Mouse (Mus musculus) forebrain, embryonic 16.5 days (tissue): ENCODE results near the gene Wipf3. TPM values are rescaled to one million over a fixed set of nuclear protein-coding genes. Genes with fewer than 3 reads are reported as not detected.
A peak's percentile ranks its signal among the peaks of the same experiment; 100 is the strongest.

Experiments
- ATAC-seq: fragments of 200-750 bp; cut with Nextera tagmentation; 2 replicates; pipeline ENCODE4 v1.8.0; 2017; ENCODE audit warnings: mild to moderate bottlenecking, moderate library complexity
- H3K27ac ChIP-seq: fragments of 300-500 bp; sonication (generic); 2 replicates; pipeline ENCODE4 v1.5.1; 2014; ENCODE audit warnings: low read length, control low read depth
- H3K27me3 ChIP-seq: fragments of 300-500 bp; sonication (generic); replicated peaks from 2 replicates; pipeline ENCODE4 v1.6.1; 2014; ENCODE audit warnings: low read length; ENCODE audit not compliant: control insufficient read depth, insufficient read depth
- H3K36me3 ChIP-seq: fragments of 300-500 bp; sonication (generic); 2 replicates; pipeline ENCODE4 v1.6.1; 2014; ENCODE audit not compliant: control insufficient read depth, insufficient read depth
- H3K4me1 ChIP-seq: fragments of 300-500 bp; sonication (generic); replicated peaks from 2 replicates; pipeline ENCODE4 v1.6.1; 2014; ENCODE audit warnings: low read length; ENCODE audit not compliant: control insufficient read depth, insufficient read depth
- H3K4me2 ChIP-seq: fragments of 300-500 bp; sonication (generic); 2 replicates; pipeline ENCODE4 v1.6.1; 2014; ENCODE audit warnings: mild to moderate bottlenecking, low read length, control low read depth
- H3K4me3 ChIP-seq: fragments of 300-500 bp; sonication (generic); replicated peaks from 2 replicates; pipeline ENCODE4 v1.5.1; 2014; ENCODE audit warnings: mild to moderate bottlenecking, low read length, control low read depth
- H3K9ac ChIP-seq: fragments of 300-500 bp; sonication (generic); replicated peaks from 2 replicates; pipeline ENCODE4 v1.6.1; 2014; ENCODE audit warnings: low read depth, low read length, control low read depth
- H3K9me3 ChIP-seq: fragments of 300-500 bp; sonication (generic); 2 replicates; pipeline ENCODE4 v1.6.1; 2016; ENCODE audit warnings: low read length; ENCODE audit not compliant: control insufficient read depth
- WGBS: fragments of 180-500 bp; shearing (Covaris S2); extraction: QIAGEN DNeasy Blood & Tissue Kit; methylation state at CpG from one replicate; pipeline ENCODE4 v1.1.7; 2014; 5-methylcytosine and 5-hydroxymethylcytosine counted together
- polyA plus RNA-seq: library from polyadenylated mRNA; unstranded; fragments of >200 nt; fragmentation: Nextera tagmentation; extraction: Ambion mirVana; gene quantifications from 2 replicates; pipeline ENCODE4 v1.2.1, GENCODE M21; 2015

Wipf3 gene
- polyA plus RNA-seq, 1 experiment from 2014 or later, result 5.5 TPM

DNA sequence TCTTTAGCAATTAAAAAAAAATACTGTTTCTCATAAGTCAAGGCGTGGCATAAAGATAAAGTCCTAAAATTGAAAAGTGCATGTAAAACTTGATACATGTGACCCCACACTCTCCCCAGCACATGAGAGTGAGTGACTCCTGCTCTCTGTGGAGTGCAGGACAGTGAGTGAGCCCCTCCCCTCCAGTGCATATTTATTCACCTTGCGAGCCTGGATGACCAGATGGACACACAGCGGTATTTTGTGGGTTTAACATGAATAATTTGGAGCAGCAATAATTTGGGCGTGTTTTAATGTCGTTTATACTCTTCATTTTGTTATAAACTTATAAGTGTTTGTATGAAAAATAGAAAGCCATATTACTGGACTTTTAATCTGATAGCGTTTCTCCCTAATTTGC is 11.3 kb downstream of the Wipf3 start:
- ATAC-seq, result no peak
- no peak overlapping the region for H3K4me2 ChIP-seq
- no peak overlapping the region for H3K27ac ChIP-seq
- H3K36me3 ChIP-seq, result no peaks in the 10 kb centered on the region
- no peaks in the 10 kb centered on the region for H3K27me3 ChIP-seq
- 96% methylated on average over 6 of the region's 6 CpGs for WGBS
- no peak overlapping the region for H3K4me3 ChIP-seq
- H3K9ac ChIP-seq, result no peak overlapping the region
- no peaks in the 10 kb centered on the region for H3K9me3 ChIP-seq
- no peaks in the 10 kb centered on the region; the same call in 1 of the 2 replicates for H3K4me1 ChIP-seq

DNA sequence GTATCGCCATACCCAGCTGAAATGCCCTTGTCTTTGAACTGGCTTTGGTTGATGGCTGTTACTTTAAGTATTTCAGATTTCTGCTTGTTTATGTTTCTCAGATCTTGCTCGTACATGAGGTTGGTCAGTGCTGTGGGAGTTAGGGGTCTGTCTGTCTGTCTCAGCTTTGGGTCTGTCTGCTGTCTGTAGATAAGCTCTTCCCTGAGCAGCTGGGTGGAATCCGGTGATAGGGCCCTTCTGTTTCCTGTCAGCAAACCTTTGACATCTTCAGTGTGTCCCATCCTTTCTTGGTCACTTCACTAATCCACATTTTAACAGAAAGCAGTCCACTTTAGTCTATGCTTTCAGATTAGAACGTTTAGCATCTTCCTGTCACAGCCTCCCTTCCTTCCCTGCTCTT is 14.3 kb downstream of the Wipf3 start:
- Histone ChIP-seq H3K36me3 (no peaks in the 10 kb centered on the region), H3K9me3 (no peaks in the 10 kb centered on the region), H3K4me2 (no peak overlapping the region), H3K4me1 (no peaks in the 10 kb centered on the region), H3K27me3 (no peaks in the 10 kb centered on the region), H3K9ac (no peak overlapping the region), H3K27ac (no peak overlapping the region), H3K4me3 (no peak overlapping the region)
- ATAC-seq, result no peak
- WGBS, result 82% methylated on average over 4 of the region's 4 CpGs

DNA sequence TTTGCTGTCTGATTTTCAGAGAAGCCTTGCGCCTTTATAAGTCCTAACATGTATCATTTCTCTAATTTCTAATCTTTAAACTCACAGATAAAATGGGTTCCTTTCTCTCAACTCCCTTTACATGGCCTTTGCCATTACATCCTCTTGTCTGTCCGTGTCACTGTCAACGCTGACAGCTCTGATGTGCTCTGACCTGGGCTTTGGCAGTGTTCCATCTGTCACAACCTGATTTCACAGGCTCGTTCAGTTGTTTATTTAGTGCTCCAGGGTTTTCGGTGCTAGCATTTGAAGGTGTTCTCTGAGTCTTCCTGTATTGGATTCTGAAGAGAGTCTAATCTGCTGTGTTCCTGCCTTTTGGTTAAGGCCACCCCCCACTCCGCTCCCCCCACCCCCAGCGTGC is 14.7 kb downstream of the Wipf3 start:
- H3K9me3 ChIP-seq, result no peaks in the 10 kb centered on the region
- H3K36me3 ChIP-seq, result no peaks in the 10 kb centered on the region
- H3K4me3 ChIP-seq, result no peak overlapping the region
- no peak overlapping the region for H3K27ac ChIP-seq
- no peaks in the 10 kb centered on the region for H3K27me3 ChIP-seq
- WGBS, result 61% methylated on average over 7 of the region's 7 CpGs
- no peaks in the 10 kb centered on the region for H3K4me1 ChIP-seq
- H3K9ac ChIP-seq, result no peak overlapping the region
- H3K4me2 ChIP-seq, result no peak overlapping the region
- ATAC-seq, result no peak

DNA sequence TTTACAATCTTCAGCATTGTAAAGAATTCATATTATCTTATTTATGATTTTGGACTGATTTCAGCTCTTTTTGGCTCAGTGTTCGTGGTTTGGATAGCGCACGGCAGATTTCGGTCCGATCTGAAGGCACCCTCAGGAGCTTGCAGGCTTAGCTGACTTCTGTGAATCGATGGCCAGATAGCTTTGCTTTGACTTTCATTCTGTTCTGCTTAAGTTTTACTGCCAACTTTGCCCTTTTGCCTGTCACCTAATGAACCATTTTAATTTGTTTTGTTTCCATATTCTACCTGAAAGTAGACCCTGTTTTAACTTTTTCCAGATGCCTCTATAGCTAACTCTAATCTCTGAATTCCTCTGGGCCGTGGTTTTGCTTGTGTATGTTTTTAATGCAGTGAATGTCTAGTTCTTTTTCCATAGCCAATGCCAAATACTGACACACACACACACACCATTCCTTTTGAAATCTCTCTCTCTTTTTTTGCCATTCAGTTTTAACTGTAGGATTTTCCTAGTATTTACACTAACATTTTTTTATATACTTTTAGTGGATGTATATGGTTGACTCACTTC is 15.9 kb downstream of the Wipf3 start:
- Histone ChIP-seq H3K4me3 (no peak overlapping the region), H3K27ac (no peak overlapping the region), H3K9ac (no peak overlapping the region), H3K36me3 (no peaks in the 10 kb centered on the region), H3K4me1 (no peaks in the 10 kb centered on the region), H3K9me3 (no peaks in the 10 kb centered on the region), H3K4me2 (no peak overlapping the region), H3K27me3 (no peaks in the 10 kb centered on the region)
- no peak for ATAC-seq
- WGBS, result 80% methylated on average over 7 of the region's 7 CpGs

DNA sequence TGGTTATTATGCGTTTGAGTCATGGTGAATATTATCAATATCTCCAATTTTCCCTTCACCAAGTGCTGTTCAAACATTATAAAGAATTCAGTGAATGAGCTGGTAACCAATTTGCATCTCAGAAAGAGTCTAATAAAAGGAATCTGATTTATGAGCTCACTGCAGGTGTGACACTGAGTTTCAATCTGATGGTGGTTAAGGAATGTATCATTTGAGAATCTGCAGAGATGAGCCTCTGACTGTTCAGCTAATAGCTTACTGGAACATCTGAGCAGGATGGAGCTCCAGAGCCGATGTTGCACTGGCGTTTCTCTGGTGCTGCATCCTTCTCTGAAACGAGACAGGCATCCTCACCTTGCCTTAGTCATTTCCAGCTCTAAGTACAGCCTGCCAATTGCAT is 17.9 kb downstream of the Wipf3 start:
- peak overlapping the region; percentile 33 for H3K27ac ChIP-seq
- H3K36me3 ChIP-seq, result no peaks in the 10 kb centered on the region
- no peak overlapping the region for H3K4me3 ChIP-seq
- no peaks in the 10 kb centered on the region for H3K27me3 ChIP-seq
- WGBS, result 74% methylated on average over 4 of the region's 4 CpGs
- no peak overlapping the region for H3K4me2 ChIP-seq
- H3K9me3 ChIP-seq, result no peaks in the 10 kb centered on the region
- no peak overlapping the region for H3K9ac ChIP-seq
- no peaks in the 10 kb centered on the region for H3K4me1 ChIP-seq
- peak; percentile 38; the same call in 1 of the 2 replicates for ATAC-seq

DNA sequence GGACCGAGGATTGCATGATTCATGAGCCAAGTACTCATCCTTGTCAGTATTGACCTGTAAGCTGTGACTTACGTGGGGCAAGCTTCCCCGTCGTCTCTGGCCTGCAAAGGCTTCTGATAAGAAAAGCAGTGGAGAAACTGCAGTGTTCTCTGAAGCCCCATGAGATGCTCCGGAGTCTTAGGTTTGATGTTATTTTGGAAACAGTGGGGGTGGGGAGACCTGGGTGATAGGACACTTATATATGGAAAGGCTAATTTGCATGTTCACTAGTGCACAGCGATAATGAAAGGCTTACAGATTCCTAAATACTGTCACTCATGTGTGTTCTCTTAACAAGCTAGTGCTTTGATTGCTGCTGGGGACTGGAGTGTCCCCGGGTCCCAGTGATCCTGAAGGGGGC is 30.3 kb downstream of the Wipf3 start:
- H3K9me3 ChIP-seq, result no peaks in the 10 kb centered on the region
- H3K4me3 ChIP-seq, result no peak overlapping the region
- 40% methylated on average over 7 of the region's 7 CpGs for WGBS
- no peak overlapping the region for H3K4me2 ChIP-seq
- H3K4me1 ChIP-seq, result peaks cover 14% of the 10 kb centered on the region; the same call in 1 of the 2 replicates
- no peak overlapping the region for H3K9ac ChIP-seq
- no peak overlapping the region for H3K27ac ChIP-seq
- 0 out of 2 replicates have a peak, but pooled peaks cover 5% of the 10 kb centered on the region for H3K27me3 ChIP-seq
- no peaks in the 10 kb centered on the region for H3K36me3 ChIP-seq
- no peak for ATAC-seq

DNA sequence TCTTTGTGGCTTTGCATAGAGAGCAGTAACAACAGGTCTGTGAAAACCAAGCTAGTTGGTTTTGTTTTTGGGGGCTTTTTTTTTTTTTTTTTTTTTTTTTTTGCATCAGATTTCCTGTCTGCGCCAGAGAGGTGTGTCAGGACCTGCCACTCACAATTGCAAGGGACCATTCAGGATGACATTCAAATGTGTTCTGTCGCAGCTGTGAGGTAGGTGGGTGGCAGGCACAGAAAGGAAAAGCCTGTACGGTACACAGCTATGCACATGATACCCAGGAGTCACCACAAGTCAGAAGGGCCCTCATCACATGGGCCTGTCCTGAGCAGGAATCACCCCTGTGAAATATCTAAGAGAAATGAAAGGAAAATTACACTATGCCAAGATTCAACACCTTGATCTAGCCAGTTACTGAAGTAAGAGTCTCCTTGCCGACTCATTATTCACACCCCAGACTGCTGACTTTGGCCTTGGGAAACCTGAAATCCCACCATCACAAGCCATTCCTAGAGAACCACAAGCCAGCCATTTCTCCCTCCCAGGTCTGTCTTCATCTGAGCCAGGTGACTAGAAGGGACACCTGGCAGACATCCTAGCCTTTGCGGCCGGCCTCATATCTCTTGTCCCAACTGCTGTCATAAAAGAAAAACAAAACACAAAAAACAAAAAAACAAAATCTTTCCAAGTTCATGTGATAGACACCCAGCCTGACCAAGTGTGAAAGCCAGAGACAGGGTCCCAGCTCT is 30.9 kb downstream of the Wipf3 start:
- WGBS, result 69% methylated on average over 6 of the region's 6 CpGs
- Histone ChIP-seq H3K9me3 (no peaks in the 10 kb centered on the region), H3K9ac (no peak overlapping the region), H3K36me3 (no peaks in the 10 kb centered on the region), H3K4me1 (peaks cover 14% of the 10 kb centered on the region; the same call in 1 of the 2 replicates), H3K4me3 (no peak overlapping the region), H3K4me2 (no peak overlapping the region), H3K27ac (no peak overlapping the region), H3K27me3 (0 out of 2 replicates have a peak, but pooled peaks cover 5% of the 10 kb centered on the region)
- ATAC-seq, result no peak

DNA sequence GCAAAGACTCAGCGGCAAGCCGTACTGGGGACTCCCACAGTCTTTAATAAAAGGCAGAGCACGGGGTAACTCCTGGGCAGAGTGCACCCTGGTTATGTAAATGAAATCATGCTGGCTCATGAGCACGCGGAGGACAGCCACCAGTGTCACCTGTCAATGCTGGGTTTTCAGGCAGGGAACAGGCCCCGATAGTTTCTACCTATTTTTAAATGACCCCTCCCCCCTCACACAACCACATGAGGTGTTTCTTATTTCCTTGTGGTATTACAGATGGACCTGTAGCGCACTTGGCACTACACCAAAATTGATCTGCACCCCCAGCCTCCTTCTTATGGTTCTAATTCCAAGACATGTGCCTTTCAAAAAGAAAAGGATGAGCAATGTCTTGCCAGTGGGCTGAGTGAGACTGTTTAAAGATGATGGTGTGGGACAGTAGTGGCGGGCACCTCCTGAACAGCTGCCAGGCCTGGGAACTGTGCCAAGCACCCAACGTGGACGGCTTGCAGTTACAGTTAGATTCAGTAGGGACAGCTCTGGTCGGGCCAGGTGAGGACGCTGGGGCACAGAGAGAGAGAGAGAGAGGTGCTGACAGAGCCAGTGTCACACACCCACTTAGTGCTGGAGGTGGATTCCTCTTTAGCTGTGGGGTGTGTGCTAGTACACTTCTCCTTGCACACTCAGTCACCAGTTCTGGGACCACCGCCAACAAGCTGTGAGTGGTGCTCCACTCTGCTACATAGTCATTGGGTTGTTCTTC is 31.7 kb downstream of the Wipf3 start:
- no peak overlapping the region for H3K9ac ChIP-seq
- no peaks in the 10 kb centered on the region for H3K9me3 ChIP-seq
- 0 out of 2 replicates have a peak, but pooled peaks cover 5% of the 10 kb centered on the region for H3K27me3 ChIP-seq
- WGBS, result 42% methylated on average over 13 of the region's 13 CpGs
- H3K4me2 ChIP-seq, result no peak overlapping the region
- no peak overlapping the region for H3K4me3 ChIP-seq
- peak; percentile 27; the same call in 1 of the 2 replicates for ATAC-seq
- H3K27ac ChIP-seq, result no peak overlapping the region
- no peaks in the 10 kb centered on the region for H3K36me3 ChIP-seq
- peaks cover 14% of the 10 kb centered on the region; the same call in 1 of the 2 replicates for H3K4me1 ChIP-seq

DNA sequence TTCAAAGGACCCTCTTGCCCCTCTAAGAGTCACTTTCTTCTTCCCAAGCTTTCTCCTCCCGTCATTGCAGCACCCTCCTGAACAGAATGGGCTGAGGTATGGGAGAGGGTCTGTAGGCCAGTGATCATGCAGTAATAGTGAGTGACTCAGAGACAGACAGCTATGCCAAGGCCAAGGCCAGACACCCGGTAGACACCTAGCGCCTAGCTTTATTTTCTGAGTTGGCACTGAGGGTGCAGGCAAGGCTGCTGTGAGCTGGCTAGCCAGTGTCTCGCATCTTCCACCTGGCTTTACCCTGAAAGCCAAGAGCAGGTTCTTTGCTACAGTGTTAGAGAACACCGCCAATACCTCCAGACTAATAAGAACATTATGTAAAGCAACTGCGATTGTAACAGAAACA is 33.4 kb downstream of the Wipf3 start:
- Histone ChIP-seq H3K27me3 (0 out of 2 replicates have a peak, but pooled peaks cover 5% of the 10 kb centered on the region), H3K9me3 (no peaks in the 10 kb centered on the region), H3K36me3 (no peaks in the 10 kb centered on the region), H3K9ac (no peak overlapping the region), H3K27ac (no peak overlapping the region), H3K4me1 (peaks cover 14% of the 10 kb centered on the region; the same call in 1 of the 2 replicates), H3K4me2 (no peak overlapping the region), H3K4me3 (no peak overlapping the region)
- 73% methylated on average over 6 of the region's 6 CpGs for WGBS
- ATAC-seq, result no peak
